Mouse (Mus musculus): Measurements from ENCODE around the gene Eif4enif1. TPM values are rescaled to one million over a fixed set of nuclear protein-coding genes. Genes with fewer than 3 reads are reported as not detected.
"Not testable (repeated sequence)": the region's sequence is repeated elsewhere in the genome, so short reads cannot be mapped to it uniquely, and the experiment has no call there.

Eif4enif1 gene
- polyA plus RNA-seq, 1 experiment from 2014 or later = 28.0 TPM

GRCm38 (mm10) chr11:3167129-3167528 is 35.1 kb upstream of the Eif4enif1 start:
- H3K4me1 ChIP-seq; H3K36me3 ChIP-seq; ATAC-seq (ENCODE audit: extremely low read depth, insufficient number of reproducible peaks, low FRiP score, low TSS enrichment); H3K27me3 ChIP-seq (replicated peaks); H3K4me3 ChIP-seq; H3K9ac ChIP-seq; H3K4me2 ChIP-seq; H3K27ac ChIP-seq (replicated peaks): not testable (repeated sequence)
- H3K9me3 ChIP-seq = peaks cover 28% of the 10 kb centered on the region
- WGBS = 85% methylated on average over 4 of the region's 4 CpGs

- H3K36me3 ChIP-seq; H3K4me2 ChIP-seq; H3K27ac ChIP-seq (replicated peaks); H3K4me1 ChIP-seq; H3K4me3 ChIP-seq; ATAC-seq (ENCODE audit: extremely low read depth, insufficient number of reproducible peaks, low FRiP score, low TSS enrichment); H3K9ac ChIP-seq; H3K27me3 ChIP-seq (replicated peaks): not testable (repeated sequence)
- H3K9me3 ChIP-seq = peaks cover 23% of the 10 kb centered on the region
- 64% methylated on average over 4 of the region's 4 CpGs for WGBS
These were observed 34.6 kb upstream of the Eif4enif1 start for GRCm38 (mm10) chr11:3167571-3168001.

GRCm38 (mm10) chr11:3169042-3169441 is 33.1 kb upstream of the Eif4enif1 start:
- H3K36me3 ChIP-seq; H3K4me1 ChIP-seq; H3K4me2 ChIP-seq; H3K9ac ChIP-seq; H3K27ac ChIP-seq (replicated peaks); H3K27me3 ChIP-seq (replicated peaks); H3K4me3 ChIP-seq: not testable (repeated sequence)
- 63% methylated on average over 2 of the region's 2 CpGs for WGBS
- H3K9me3 ChIP-seq = peaks cover 27% of the 10 kb centered on the region
- peak; percentile 29; the same call in 1 of the 2 replicates for ATAC-seq (ENCODE audit: extremely low read depth, insufficient number of reproducible peaks, low FRiP score, low TSS enrichment)

- H3K27ac ChIP-seq (replicated peaks); H3K4me3 ChIP-seq; H3K36me3 ChIP-seq; H3K27me3 ChIP-seq (replicated peaks); H3K4me1 ChIP-seq; H3K4me2 ChIP-seq; ATAC-seq (ENCODE audit: extremely low read depth, insufficient number of reproducible peaks, low FRiP score, low TSS enrichment); H3K9ac ChIP-seq: not testable (repeated sequence)
- WGBS = 58% methylated on average over 1 of the region's 1 CpGs
- H3K9me3 ChIP-seq = peaks cover 20% of the 10 kb centered on the region
These were observed 30.3 kb upstream of the Eif4enif1 start for GRCm38 (mm10) chr11:3171931-3172330.

GRCm38 (mm10) chr11:3172526-3172925 is 29.7 kb upstream of the Eif4enif1 start:
- not testable (repeated sequence) for H3K27ac ChIP-seq (replicated peaks); H3K36me3 ChIP-seq; H3K4me1 ChIP-seq; H3K9ac ChIP-seq; H3K4me2 ChIP-seq; ATAC-seq (ENCODE audit: extremely low read depth, insufficient number of reproducible peaks, low FRiP score, low TSS enrichment); H3K4me3 ChIP-seq; H3K27me3 ChIP-seq (replicated peaks)
- 45% methylated on average over 4 of the region's 6 CpGs for WGBS
- peaks cover 20% of the 10 kb centered on the region for H3K9me3 ChIP-seq

GRCm38 (mm10) chr11:3173425-3174318 is 28.5 kb upstream of the Eif4enif1 start:
- H3K27me3 ChIP-seq (replicated peaks); H3K4me1 ChIP-seq; H3K36me3 ChIP-seq; H3K27ac ChIP-seq (replicated peaks); H3K4me2 ChIP-seq; H3K9ac ChIP-seq; H3K4me3 ChIP-seq: not testable (repeated sequence)
- H3K9me3 ChIP-seq = peaks cover 15% of the 10 kb centered on the region
- WGBS = 80% methylated on average over 11 of the region's 11 CpGs
- peak; percentile 35 for ATAC-seq (ENCODE audit: extremely low read depth, insufficient number of reproducible peaks, low FRiP score, low TSS enrichment)

GRCm38 (mm10) chr11:3178968-3179725 is 23.0 kb upstream of the Eif4enif1 start:
- not testable (repeated sequence) for H3K9ac ChIP-seq; H3K27me3 ChIP-seq (replicated peaks); H3K4me2 ChIP-seq; H3K4me1 ChIP-seq; H3K4me3 ChIP-seq; H3K27ac ChIP-seq (replicated peaks); ATAC-seq (ENCODE audit: extremely low read depth, insufficient number of reproducible peaks, low FRiP score, low TSS enrichment)
- Histone ChIP-seq H3K36me3 (peaks cover 10% of the 10 kb centered on the region), H3K9me3 (peaks cover 11% of the 10 kb centered on the region)
- 77% methylated on average over 6 of the region's 6 CpGs for WGBS

GRCm38 (mm10) chr11:3179726-3180092 is 22.5 kb upstream of the Eif4enif1 start:
- not testable (repeated sequence) for H3K27me3 ChIP-seq (replicated peaks); H3K4me3 ChIP-seq; ATAC-seq (ENCODE audit: extremely low read depth, insufficient number of reproducible peaks, low FRiP score, low TSS enrichment); H3K4me1 ChIP-seq; H3K4me2 ChIP-seq; H3K9ac ChIP-seq; H3K27ac ChIP-seq (replicated peaks)
- Histone ChIP-seq H3K9me3 (peaks cover 11% of the 10 kb centered on the region), H3K36me3 (peaks cover 10% of the 10 kb centered on the region)
- 76% methylated on average over 7 of the region's 7 CpGs for WGBS

GRCm38 (mm10) chr11:3180510-3181160 is 21.6 kb upstream of the Eif4enif1 start:
- Histone ChIP-seq H3K9me3 (peaks cover 11% of the 10 kb centered on the region), H3K36me3 (peaks cover 10% of the 10 kb centered on the region)
- not testable (repeated sequence) for H3K27ac ChIP-seq (replicated peaks); H3K27me3 ChIP-seq (replicated peaks); H3K4me2 ChIP-seq; H3K9ac ChIP-seq; ATAC-seq (ENCODE audit: extremely low read depth, insufficient number of reproducible peaks, low FRiP score, low TSS enrichment); H3K4me1 ChIP-seq; H3K4me3 ChIP-seq
- WGBS = 68% methylated on average over 6 of the region's 6 CpGs

- H3K9ac ChIP-seq; H3K4me2 ChIP-seq; H3K4me3 ChIP-seq; H3K4me1 ChIP-seq; ATAC-seq (ENCODE audit: extremely low read depth, insufficient number of reproducible peaks, low FRiP score, low TSS enrichment); H3K27me3 ChIP-seq (replicated peaks); H3K27ac ChIP-seq (replicated peaks): not testable (repeated sequence)
- WGBS = 41% methylated on average over 4 of the region's 4 CpGs
- peaks cover 11% of the 10 kb centered on the region for H3K9me3 ChIP-seq
- H3K36me3 ChIP-seq = peaks cover 10% of the 10 kb centered on the region
These were observed 20.9 kb upstream of the Eif4enif1 start for GRCm38 (mm10) chr11:3181250-3181649.

GRCm38 (mm10) chr11:3181971-3182370 is 20.2 kb upstream of the Eif4enif1 start:
- 57% methylated on average over 1 of the region's 1 CpGs for WGBS
- H3K27ac ChIP-seq (replicated peaks); H3K27me3 ChIP-seq (replicated peaks); ATAC-seq (ENCODE audit: extremely low read depth, insufficient number of reproducible peaks, low FRiP score, low TSS enrichment); H3K4me3 ChIP-seq; H3K4me2 ChIP-seq; H3K4me1 ChIP-seq; H3K9ac ChIP-seq: not testable (repeated sequence)
- peaks cover 10% of the 10 kb centered on the region for H3K36me3 ChIP-seq
- H3K9me3 ChIP-seq = peaks cover 11% of the 10 kb centered on the region
